Mouse (Mus musculus) macrophage (primary cell): Measurements from ENCODE around the gene Olfr1366. TPM values are rescaled to one million over a fixed set of nuclear protein-coding genes. Genes with fewer than 3 reads are reported as not detected.
"Not testable (repeated sequence)": the region's sequence is repeated elsewhere in the genome, so short reads cannot be mapped to it uniquely, and the experiment has no call there.

Experiments
- H3K27ac ChIP-seq: fragments of 350-480 bp; formaldehyde crosslinking; 2 replicates; pipeline ENCODE4 v1.9.0; 2021
- H3K36me3 ChIP-seq: fragments of 350-480 bp; formaldehyde crosslinking; 2 replicates; pipeline ENCODE4 v1.9.0; 2021; ENCODE audit errors: inconsistent target
- H3K4me3 ChIP-seq: fragments of 350-480 bp; formaldehyde crosslinking; 2 replicates; pipeline ENCODE4 v1.9.0; 2021; ENCODE audit errors: inconsistent target
- H3K79me2 ChIP-seq: fragments of 350-480 bp; formaldehyde crosslinking; 2 replicates; pipeline ENCODE4 v1.9.0; 2021; ENCODE audit errors: inconsistent target
- WGBS: methylation state at CpG from one replicate; pipeline ENCODE4 v1.1.7; 2026; ENCODE audit warnings: inconsistent platforms; ENCODE audit not compliant: missing documents; 5-methylcytosine and 5-hydroxymethylcytosine counted together
- polyA plus RNA-seq: library from polyadenylated mRNA; stranded (reverse); fragments of 250-400 nt; gene quantifications from 3 replicates; pipeline ENCODE4 v1.2.4, GENCODE M21; 2018; ENCODE audit warnings: inconsistent platforms
- total RNA-seq, 78 experiments: library from RNA; depleted of rRNA; stranded (reverse); fragments of 250-400 nt; gene quantifications; 1 replicate in 9 of 78; 2 replicates in 24 of 78; 3 replicates in 43 of 78; 4 replicates in 2 of 78; pipeline ENCODE4 v1.2.4; 2018; ENCODE audit warnings: inconsistent platforms in 56 of 78

Olfr1366 gene
- not detected for total RNA-seq (2018; cell fraction: chromatin; rRNA removed)
- not detected for total RNA-seq (2018; cell fraction: cytosol; rRNA removed)
- not detected for total RNA-seq (2018; cell fraction: nucleus; rRNA removed)
- not detected in 3 replicates for polyA plus RNA-seq

DNA sequence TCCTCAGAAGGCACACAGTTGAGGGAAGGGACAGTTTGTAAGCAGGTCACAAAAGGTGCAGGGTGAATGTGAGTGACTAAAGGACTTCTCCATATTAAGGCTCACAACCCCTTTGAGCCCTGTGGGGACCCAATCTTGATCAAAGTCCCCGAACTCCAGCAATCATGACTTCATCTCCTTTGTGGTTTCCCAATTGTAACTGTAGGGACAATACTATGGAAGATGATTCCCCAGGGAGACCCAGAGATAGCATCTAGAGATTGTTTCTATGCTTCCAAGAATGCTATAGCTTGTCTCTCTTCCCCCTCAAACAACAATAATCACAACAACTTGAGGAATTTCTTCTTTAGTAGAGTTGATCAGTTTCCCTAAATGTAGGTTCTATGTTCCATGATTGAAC lies at the start of gene Olfr1366:
Olfr1366 (minus strand) TSS at position 101 of the 400 bp plus-strand sequence.
- WGBS: 85% methylated on average over 1 of the region's 1 CpGs
- Histone ChIP-seq H3K4me3 (no peak within 1 kb of the TSS), H3K36me3 (no peaks in the 10 kb centered on the region), H3K79me2 (no peaks in the 10 kb centered on the region), H3K27ac (no peak within 1 kb of the TSS)

DNA sequence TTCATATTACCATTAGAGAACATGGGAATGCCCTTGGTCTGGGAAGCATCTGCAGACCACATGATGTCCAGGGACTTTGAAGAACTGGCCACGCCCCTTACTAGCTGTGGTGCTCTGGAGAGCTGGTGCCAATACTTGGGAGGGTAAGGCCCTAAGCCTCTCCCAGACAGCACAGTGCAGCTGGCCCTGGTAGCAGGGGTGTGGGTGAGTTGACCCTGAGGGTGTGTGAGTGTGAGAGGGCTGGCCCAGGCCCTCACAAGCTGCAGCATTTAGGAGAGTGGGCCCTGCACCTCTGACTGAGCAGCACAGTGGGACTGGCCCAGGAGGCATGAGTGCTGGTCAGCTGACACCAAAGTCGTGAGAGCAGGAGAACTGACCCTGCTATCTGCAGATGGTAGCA lies 49.0 kb upstream of the Olfr1366 start:
- 75% methylated on average over 2 of the region's 2 CpGs for WGBS
- Histone ChIP-seq H3K36me3 (no peaks in the 10 kb centered on the region), H3K79me2 (no peaks in the 10 kb centered on the region), H3K27ac (no peak overlapping the region), H3K4me3 (no peak overlapping the region)

GRCm38 (mm10) chr13:21581659-21582058 lies 39.1 kb upstream of the Olfr1366 start, which contains the start of gene Olfr1364:
Gene Olfr1364 (minus strand): TSS chr13:21581759.
- WGBS: 90% methylated on average over 2 of the region's 2 CpGs
- Histone ChIP-seq H3K36me3 (no peaks in the 10 kb centered on the region), H3K4me3 (no peak within 1 kb of the TSS), H3K27ac (no peak within 1 kb of the TSS), H3K79me2 (no peaks in the 10 kb centered on the region)

DNA sequence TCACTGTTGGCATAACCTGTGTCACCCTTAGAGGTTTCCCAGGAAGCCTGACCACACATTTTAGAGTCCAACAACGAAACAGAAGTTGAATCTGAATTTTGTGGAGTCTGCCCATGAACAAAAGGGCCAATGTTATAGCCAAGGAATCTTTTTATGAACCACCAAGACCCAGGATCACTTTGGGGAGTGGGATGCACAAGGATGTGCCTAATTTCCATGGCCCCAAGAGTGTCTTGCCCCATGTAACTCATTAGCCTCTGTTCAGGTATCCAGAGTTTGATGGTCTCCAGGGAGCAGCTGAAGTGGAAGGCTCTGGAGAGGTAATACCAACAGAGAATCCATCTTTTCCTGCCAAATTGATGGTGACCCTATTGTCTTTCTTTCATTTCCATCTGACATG lies 17.2 kb upstream of the Olfr1366 start, which contains the start of gene Olfr1535:
Olfr1535 (minus strand) TSS at position 101 of the 400 bp plus-strand sequence.
- WGBS: 60% methylated on average over 1 of the region's 1 CpGs
- Histone ChIP-seq H3K27ac (no peak within 1 kb of the TSS), H3K79me2 (no peaks in the 10 kb centered on the region), H3K4me3 (no peak within 1 kb of the TSS), H3K36me3 (no peaks in the 10 kb centered on the region)

- WGBS: 74% methylated on average over 3 of the region's 3 CpGs
- Histone ChIP-seq H3K4me3 (no peak overlapping the region), H3K27ac (no peak overlapping the region), H3K79me2 (no peaks in the 10 kb centered on the region), H3K36me3 (no peaks in the 10 kb centered on the region)
Observed at GRCm38 (mm10) chr13:21550416-21551110, 8.0 kb upstream of the Olfr1366 start.

DNA sequence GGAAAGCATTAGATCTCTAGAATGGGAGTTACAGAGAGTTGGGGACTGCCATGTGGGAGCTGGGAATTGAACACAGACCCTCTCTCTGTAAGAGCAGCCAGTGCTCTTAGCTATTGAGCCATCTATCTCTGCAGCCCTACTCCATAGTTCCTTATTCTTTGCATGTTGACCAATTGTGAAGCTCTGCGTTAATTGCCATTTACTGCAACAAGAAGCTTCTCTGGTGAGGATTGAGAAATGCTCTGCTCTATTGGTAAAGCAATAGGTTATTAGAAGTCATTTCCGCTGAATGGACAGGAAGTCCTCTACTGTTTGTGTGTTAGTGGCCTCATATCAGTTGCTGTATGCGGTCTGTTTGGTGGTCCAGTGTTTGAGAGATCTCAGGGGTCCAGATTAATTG lies 6.9 kb upstream of the Olfr1366 start:
- H3K79me2 ChIP-seq: no peaks in the 10 kb centered on the region
- H3K27ac ChIP-seq: no peak overlapping the region
- no peak overlapping the region for H3K4me3 ChIP-seq
- 87% methylated on average over 3 of the region's 3 CpGs for WGBS
- H3K36me3 ChIP-seq: no peaks in the 10 kb centered on the region

GRCm38 (mm10) chr13:21530781-21531201 lies 11.8 kb downstream of the Olfr1366 start, which contains the start of gene Zkscan8:
Gene Zkscan8 (minus strand): TSS chr13:21531120.
- Histone ChIP-seq H3K27ac (no peak within 1 kb of the TSS), H3K4me3 (peak within 1 kb of the TSS; percentile 46), H3K79me2 (no peaks in the 10 kb centered on the region), H3K36me3 (peaks cover 7% of the 10 kb centered on the region; the same call in 1 of the 2 replicates)
- 1% methylated on average over 26 of the region's 39 CpGs for WGBS

GRCm38 (mm10) chr13:21530136-21530535 lies 12.5 kb downstream of the Olfr1366 start:
- H3K36me3 ChIP-seq: peaks cover 13% of the 10 kb centered on the region
- no peak overlapping the region for H3K27ac ChIP-seq
- WGBS: 45% methylated on average over 7 of the region's 7 CpGs
- H3K4me3 ChIP-seq: peak overlapping the region; percentile 46
- H3K79me2 ChIP-seq: no peaks in the 10 kb centered on the region

DNA sequence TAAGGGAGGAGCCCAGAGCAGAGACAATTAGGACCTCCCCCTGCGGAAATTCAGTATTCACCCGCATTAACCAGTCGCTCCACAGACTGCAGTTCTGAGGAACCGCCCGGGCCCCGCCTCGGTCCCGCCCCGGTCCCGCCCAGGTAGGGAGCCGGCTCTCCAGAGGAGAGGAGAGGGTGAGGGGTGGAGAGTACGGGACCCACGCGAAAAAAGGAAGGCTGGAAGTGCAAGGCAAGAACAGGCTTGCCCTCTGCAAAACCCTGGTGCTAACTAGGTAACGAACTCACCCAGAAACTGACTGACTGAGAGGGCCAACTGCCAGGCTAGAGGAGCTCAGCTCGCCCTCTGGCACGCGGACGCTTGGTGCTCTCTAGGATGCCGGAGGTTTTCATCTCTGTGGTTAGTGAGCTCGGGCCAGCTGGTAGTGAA lies 36.4 kb downstream of the Olfr1366 start:
- H3K27ac ChIP-seq: peak overlapping the region; percentile 27; the same call in 1 of the 2 replicates
- peak overlapping the region; percentile 48 for H3K4me3 ChIP-seq
- H3K79me2 ChIP-seq: no peaks in the 10 kb centered on the region
- H3K36me3 ChIP-seq: no peaks in the 10 kb centered on the region
- 3% methylated on average over 20 of the region's 21 CpGs for WGBS

DNA sequence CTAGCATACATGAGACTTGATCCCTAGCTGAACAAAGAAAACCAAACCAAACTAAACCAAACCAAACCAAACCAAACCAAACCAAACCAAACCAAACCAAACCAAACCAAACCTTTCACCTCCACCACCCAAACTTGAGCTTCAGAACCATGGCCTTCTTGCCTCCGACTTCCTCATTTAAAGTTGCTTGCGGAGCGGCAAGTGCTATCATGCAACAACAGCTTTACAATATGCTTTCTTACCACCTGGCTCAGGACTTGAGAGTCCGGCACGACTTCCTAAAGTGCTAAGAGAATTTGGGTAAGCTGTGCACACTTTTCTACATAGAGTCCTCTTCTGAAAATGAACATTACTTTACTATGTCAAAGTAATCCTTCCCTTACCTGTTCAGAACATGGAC lies 40.3 kb downstream of the Olfr1366 start:
- H3K4me3 ChIP-seq: no peak overlapping the region
- no peak overlapping the region for H3K27ac ChIP-seq
- no peaks in the 10 kb centered on the region for H3K36me3 ChIP-seq
- no peaks in the 10 kb centered on the region for H3K79me2 ChIP-seq
- WGBS: 82% methylated on average over 5 of the region's 5 CpGs

- H3K36me3 ChIP-seq, H3K27ac ChIP-seq, H3K79me2 ChIP-seq, H3K4me3 ChIP-seq: not testable (repeated sequence)
- WGBS: 90% methylated on average over 7 of the region's 17 CpGs
Observed at GRCm38 (mm10) chr13:21501182-21501581, 41.4 kb downstream of the Olfr1366 start, which contains the start of gene Gm11273. Gene Gm11273 (minus strand): TSS chr13:21501418.

- no peaks in the 10 kb centered on the region for H3K79me2 ChIP-seq
- H3K4me3 ChIP-seq: no peak within 1 kb of the TSS
- no peaks in the 10 kb centered on the region for H3K36me3 ChIP-seq
- 95% methylated on average over 20 of the region's 21 CpGs for WGBS
- H3K27ac ChIP-seq: no peak within 1 kb of the TSS
Observed at GRCm38 (mm10) chr13:21495080-21495479, 47.5 kb downstream of the Olfr1366 start, which contains the start of gene AK157302. Gene AK157302 (plus strand): TSS chr13:21495223.

DNA sequence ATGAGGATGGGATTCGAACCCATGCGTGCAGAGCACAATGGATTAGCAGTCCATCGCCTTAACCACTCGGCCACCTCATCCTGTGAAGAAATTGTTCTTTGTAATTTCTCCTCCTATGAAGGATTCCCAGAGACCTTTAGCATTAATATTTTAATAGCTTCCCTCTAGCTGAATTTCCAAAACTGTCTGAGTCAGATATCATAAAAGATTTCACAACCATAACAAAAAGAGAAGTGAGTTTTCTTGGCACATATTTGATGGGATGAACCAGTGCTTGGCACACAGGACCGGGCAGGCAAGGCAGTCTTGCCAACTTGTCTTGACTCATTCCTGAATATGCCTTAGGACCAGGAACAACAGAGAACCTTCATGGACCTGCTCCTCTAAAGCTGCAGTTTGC lies 49.8 kb downstream of the Olfr1366 start:
- Histone ChIP-seq H3K36me3 (no peaks in the 10 kb centered on the region), H3K4me3 (no peak overlapping the region), H3K27ac (no peak overlapping the region), H3K79me2 (no peaks in the 10 kb centered on the region)
- WGBS: 84% methylated on average over 5 of the region's 5 CpGs

DNA sequence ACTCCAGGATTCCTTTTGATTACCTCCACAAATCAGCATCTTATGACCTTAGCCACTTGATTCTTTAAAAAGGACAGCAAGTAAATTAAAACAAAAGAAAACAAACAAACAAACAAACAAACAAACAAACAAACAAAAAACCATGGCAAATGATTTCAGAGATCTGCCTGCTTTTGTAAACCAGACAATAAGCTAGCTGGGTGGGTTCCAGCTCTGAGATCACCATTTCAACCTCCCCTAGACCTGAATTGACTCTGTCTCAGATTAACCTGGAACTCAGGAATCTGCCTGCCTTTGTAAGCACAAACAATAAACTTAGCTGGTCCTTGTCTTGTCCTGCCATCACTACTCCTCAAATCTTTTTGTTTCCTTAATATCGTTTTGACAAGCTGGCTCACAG lies 55.7 kb downstream of the Olfr1366 start:
- no peaks in the 10 kb centered on the region for H3K36me3 ChIP-seq
- WGBS: 100% methylated on average over 1 of the region's 1 CpGs
- H3K4me3 ChIP-seq: no peak overlapping the region
- H3K79me2 ChIP-seq: no peaks in the 10 kb centered on the region
- no peak overlapping the region for H3K27ac ChIP-seq
